1 mouse cellular context compared by ENCODE assay signal in the genomic region with DNA sequence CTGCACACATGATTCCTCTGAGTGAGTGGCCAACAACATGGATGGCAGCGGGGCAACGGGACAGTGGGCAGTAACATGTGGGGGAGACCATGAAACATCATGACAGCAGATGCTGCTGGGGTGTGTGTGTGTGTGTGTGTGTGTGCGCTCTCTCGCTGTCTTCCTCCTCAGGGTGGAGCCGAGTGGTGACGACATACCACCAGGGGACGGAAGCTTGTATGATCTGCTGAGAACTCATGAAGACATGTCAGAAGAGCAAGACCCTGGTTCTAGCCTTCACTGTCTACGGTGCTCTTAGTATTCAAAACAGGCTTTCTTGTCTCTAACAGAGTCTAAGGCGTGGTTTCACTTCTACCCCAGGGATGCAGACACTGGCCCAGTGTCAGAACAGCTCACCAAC.
TF ChIP-seq lines count a peak whose summit lies in the region.

No protein-coding gene starts in this region.

TF ChIP-seq in CH12.LX, 34 proteins besides CTCF, POLR2A, EP300 and RAD21 (continued from another document):
- TF ChIP-seq MYC (IDR thresholded peaks at IDR 0.05; ENCODE audit: low read depth, low read length), result peak; percentile 20; the same call in 1 of the 2 replicates
- TF ChIP-seq MAX (IDR thresholded peaks at IDR 0.05; ENCODE audit: low read length), result no peak
- TF ChIP-seq POLR2AphosphoS2 (IDR thresholded peaks at IDR 0.05; ENCODE audit: low read depth, low read length), result no peak
- TF ChIP-seq MEF2A (IDR thresholded peaks at IDR 0.05; ENCODE audit: borderline replicate concordance, low read depth, low read length), result no peak
- no peak for TF ChIP-seq MXI1 (IDR thresholded peaks at IDR 0.05; ENCODE audit: low read depth, low read length)
- TF ChIP-seq E2F4 (IDR thresholded peaks at IDR 0.05; ENCODE audit: insufficient replicate concordance, low read depth, low read length), result no peak
- no peak for TF ChIP-seq JUND (conservative IDR thresholded peaks at IDR 0.05; ENCODE audit: low read depth, low read length)
- no peak for TF ChIP-seq ZKSCAN1 (IDR thresholded peaks at IDR 0.05; ENCODE audit: borderline replicate concordance, low read depth, low read length)
- TF ChIP-seq TBP (conservative IDR thresholded peaks at IDR 0.05; ENCODE audit: low read depth, low read length), result peak; percentile 77
- TF ChIP-seq SIN3A (IDR thresholded peaks at IDR 0.05; ENCODE audit: low read length), result peak; percentile 32; the same call in 1 of the 2 replicates
- TF ChIP-seq ZMIZ1 (IDR thresholded peaks at IDR 0.05; ENCODE audit: low read depth, low read length), result no peak
